Mouse (Mus musculus): ENCODE data around the gene Surf4.

Surf4 gene

GRCm38 (mm10) chr2:26930390-26930789 is 3.3 kb downstream of the Surf4 start:
- ATAC-seq (ENCODE audit: low TSS enrichment), result peak; percentile 55; the same call in 1 of the 2 replicates

DNA sequence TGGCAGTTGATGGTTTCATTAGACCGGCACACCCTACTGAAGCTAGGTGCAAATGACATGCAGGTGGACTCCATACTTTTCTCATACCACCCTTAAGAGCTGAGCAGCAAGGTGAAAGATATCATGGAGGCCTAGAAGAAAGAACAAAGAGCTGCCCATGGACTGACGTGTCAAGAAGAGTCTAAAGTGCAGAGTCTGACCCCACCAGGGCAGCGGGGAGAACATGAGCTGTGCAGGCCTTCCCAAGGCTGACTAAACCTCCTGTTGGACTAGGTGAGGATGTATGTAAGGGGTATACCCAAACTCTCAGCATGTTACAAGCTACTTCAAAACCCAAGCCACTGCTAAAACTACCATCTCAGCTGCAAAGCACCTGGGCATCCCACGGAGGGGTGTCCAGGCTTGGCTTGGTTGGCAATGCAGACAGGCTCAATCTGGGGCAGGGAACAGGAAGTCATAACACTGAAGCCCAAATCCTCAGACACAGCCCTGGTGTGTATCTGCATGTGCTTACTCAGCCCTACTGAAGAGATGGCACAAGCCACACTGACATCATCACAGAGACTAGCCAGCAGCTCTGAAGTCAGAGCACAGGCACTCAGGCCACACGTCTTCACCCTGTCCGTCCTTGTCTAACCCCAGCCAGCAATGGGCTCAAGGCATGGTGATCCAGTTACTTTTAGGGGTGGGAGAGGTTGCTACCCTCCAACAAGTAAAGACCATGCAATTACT is 5.8 kb downstream of the Surf4 start:
- ATAC-seq (ENCODE audit: low TSS enrichment), result no peak

DNA sequence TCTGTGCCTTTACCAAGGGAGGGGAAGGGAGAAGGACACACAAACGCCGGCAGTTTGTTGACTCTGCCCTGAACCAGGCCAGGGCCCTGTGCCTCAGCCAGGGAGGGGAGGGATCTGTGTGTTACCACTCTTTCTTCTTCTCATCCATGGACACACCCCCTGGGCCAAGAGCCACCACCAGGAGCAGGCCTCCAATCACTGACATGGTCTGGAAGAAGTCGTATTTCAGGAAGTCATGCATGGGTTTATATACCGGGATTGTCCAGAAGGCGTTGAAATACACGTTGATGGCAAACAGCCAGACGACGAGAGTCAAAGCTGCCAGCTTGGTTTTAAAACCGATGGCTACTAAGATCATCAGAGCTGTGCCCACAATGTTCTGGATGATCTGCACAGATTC is 11.9 kb downstream of the Surf4 start:
- no peak for ATAC-seq (ENCODE audit: low TSS enrichment)

GRCm38 (mm10) chr2:26920190-26920855 is 13.4 kb downstream of the Surf4 start:
- no peak for ATAC-seq (ENCODE audit: low TSS enrichment)

DNA sequence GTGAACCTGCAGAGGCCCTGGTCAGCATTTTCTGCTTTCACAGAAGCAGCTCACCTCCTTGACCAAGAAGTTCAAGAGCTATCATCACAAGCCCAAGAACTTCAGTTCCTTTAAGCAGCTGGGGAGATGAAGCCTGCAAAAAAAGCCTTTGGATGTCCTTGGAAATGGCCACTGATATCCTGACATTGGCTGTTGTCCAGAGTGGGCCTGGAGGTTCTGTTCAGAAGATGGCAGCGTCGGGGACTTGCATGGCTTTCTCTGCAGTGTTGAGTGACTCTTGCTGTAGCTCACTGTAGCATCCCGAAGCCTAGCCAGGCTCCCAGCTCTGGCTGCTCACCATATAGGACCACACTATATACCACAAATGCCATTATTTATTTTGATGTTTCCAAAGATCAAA is 14.0 kb downstream of the Surf4 start:
- ATAC-seq (ENCODE audit: low TSS enrichment), result no peak

DNA sequence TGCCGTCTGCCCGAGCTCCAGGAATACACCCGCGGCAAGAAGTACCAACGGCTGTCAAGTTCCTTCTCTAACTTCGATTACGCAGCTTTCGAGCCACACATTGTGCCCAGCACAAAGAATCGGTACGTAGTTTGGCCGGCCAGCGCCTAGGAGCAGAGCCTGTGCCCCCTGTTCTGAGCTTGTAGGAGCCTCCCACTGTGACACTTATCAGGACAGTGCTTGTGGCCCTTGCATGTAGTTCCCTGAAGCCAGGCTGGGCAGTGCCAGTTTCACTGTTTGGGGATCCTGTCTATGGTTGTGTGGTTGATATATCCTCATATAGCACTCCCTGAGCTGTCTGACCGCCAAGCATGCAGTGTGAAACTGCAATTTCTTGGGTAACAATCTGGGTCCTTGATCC is 17.0 kb downstream of the Surf4 start:
- peak; percentile 6; the same call in 1 of the 2 replicates for ATAC-seq (ENCODE audit: low TSS enrichment)

DNA sequence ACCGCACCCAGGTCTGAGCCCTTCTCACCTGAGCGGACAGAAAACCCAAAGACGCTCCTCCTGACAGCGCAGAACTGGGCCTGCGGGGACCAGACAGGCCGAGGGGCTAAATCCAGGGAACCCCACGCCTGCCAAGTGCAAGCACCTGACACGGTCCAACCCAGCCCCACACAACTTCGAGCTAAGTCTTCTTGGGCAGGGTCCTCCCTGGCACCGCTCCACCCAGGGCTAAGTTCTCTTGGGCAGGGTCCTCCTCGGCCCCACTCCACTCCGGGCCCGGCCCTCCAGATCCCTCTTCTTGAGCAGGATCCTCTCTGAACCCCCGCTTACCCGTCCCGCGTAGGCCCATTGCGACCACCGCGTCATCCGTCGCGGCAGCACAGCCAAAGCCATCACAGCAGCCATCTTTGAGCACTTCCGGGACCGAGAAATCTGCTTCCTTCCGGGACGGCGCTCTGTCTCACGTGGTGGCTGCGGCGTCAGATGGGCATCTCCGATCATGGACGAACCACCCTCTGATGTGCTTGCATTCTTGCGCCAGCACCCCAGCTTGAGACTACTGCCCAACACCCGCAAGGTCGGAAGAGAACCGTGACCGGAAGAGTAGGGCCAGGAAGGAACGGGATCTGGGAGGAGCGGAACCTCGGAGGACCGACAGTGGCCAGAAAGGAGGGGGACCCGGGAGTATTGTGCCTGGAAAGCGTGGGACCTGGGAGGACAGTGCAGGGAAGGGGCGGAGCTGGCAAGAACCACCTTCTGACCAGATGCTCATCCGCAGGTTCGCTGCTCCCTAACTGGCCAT is 17.6 kb downstream of the Surf4 start, which contains the start of the genes Surf2 and Surf1:
Gene Surf2, plus strand, starts transcription at position 441 of the 802 bp plus-strand sequence.
Gene Surf1, minus strand, starts transcription at position 604 of the 802 bp plus-strand sequence.
- ATAC-seq (ENCODE audit: low TSS enrichment), result peak; percentile 79

- ATAC-seq (ENCODE audit: low TSS enrichment), result no peak
Observed at GRCm38 (mm10) chr2:26914148-26914941, 19.4 kb downstream of the Surf4 start.

DNA sequence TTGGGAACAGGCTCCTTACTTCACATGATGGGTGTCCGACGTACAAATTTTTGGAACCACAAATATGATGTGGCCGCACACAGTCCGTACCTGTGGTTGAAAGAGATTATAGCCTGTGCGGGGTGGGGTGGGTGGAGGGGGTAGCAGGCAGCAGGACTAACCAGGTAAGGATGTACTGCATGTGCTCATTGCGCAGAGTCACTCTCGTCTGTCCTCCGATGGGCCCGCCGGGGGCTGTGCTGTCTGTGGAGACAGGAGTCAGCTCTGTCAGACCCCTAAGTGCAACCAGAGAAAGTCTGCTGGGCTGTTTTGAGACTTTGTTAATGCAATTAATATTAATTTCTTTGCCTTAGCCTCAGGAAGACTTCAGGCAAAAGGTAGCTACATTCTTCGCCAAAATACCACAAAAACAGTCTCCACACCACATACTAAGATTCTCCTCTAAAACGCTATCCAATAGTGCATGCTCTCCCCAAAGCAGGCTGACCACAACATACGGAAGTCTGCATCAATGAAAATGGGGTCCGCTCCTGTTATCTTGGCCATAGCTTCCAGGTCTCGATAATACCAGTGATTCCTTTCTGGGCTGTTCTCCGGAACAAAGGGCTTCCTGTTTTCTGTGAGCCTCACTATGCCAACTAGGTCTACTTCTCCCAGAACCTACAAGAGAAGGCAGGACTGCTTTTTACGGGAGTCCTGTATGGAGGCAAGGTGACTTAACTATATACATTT is 20.1 kb downstream of the Surf4 start:
- no peak for ATAC-seq (ENCODE audit: low TSS enrichment)

GRCm38 (mm10) chr2:26912253-26912770 is 21.4 kb downstream of the Surf4 start:
- ATAC-seq (ENCODE audit: low TSS enrichment), result no peak

DNA sequence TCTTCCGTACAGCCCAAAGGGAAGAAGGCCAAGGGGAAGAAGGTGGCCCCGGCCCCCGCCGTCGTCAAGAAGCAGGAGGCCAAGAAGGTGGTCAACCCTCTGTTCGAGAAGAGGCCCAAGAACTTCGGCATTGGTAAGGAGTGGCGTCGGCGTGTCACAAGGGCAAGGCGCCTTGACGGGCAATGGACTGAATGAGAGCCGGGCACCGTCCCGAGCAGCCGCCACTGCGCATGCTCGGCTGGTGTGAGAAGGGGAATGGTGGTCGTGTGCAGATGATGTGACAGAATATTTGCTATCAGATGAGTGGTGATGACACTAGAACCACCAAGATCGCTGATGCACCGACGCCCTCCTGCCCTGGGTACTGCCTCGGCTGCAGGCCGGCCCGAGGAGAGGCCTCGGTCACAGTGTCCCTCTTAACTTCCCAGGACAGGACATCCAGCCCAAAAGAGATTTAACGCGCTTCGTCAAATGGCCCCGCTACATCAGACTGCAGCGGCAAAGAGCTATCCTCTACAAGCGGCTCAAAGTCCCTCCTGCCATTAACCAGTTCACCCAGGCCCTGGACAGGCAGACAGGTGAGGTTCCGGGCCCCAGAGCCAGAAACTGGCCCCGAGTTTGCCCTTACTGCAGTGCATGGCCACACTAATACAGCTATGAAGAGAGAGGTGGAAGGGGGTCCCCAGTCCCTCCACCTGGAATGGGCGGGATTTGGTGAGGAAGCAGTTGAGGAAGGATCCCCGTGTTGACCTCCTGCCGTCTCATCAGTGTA is 22.5 kb downstream of the Surf4 start:
- 0 out of 2 replicates have a peak, but pooled peaks have one; percentile 13 for ATAC-seq (ENCODE audit: low TSS enrichment)

DNA sequence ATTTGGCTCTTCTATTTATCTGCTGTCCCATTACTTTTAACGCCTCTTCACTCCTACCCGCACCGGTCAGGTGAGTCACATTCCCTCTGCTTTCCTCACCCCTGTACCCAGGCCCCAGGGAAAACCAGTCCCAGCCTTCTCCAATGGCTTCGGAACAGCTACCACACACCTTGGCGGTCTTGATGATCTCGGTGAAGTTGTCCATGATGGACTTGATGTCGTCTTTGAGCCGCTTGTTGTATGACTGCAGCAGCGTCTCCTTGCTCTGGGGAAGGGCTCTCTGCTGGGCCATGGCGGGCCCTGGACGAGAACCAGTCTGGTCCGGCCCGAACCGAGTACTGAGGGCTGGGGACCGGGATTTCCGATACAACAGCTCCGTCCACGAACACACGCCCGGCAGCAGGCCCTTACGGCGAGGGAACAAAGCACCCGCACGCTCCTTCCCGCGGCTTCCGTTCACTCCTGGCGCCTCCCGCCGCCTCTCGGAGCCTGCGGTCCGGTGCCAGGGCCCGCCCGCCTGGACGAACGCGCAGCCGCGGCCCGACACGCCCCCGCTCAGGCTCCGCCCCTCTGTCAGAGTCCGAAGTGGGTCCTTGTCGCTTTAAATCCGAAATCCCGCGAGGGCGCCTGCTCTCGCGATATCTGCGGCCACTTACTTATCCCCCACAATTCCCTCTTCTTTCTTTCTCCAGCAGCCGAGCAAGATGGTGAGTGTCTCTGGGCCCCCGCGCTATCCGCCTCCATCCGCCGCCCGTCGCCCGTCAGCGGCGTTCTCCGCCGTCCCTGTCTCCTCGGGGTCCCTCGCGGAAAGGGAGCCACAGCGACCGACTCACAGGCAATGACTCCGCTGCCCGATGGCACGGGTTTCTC is 23.4 kb downstream of the Surf4 start, which contains the start of the genes Med22 and Rpl7a:
Gene Med22, minus strand, starts transcription at position 554 of the 870 bp plus-strand sequence.
Gene Rpl7a, plus strand, starts transcription at position 641 of the 870 bp plus-strand sequence.
- ATAC-seq (ENCODE audit: low TSS enrichment), result peak; percentile 88

GRCm38 (mm10) chr2:26909387-26909784 is 24.3 kb downstream of the Surf4 start:
- no peak for ATAC-seq (ENCODE audit: low TSS enrichment)

DNA sequence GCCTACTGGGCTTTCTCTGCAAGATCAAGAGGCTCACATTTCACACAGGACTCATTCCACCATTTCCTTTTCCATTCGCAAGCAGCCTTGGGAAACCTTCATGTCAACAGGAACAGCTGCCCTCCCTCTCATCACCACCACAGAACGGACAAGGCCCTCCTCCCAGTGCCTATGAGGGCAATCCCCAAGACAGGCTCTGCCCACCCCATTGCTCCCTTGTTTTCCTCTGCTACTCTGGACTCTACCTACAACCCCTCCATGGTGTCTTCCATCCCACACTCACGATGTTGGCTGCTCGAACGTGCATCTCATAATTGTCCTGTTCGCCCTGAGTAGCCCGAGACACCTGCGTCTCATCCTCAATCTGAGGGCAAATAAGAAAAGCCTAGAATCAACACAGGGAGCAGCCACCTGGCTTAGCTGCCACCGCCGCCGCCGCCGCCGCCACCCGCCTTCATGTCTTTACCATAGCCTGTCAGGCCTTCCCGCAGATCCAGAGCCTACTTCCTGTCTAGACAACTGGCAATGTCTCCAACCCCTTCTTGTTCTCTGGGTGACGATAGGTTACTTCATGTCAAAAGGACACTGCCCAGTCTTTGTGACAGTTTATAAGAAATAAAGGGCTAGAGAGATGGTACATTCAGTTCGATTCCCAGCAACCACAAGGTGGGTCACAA is 24.9 kb downstream of the Surf4 start:
- ATAC-seq (ENCODE audit: low TSS enrichment), result no peak

DNA sequence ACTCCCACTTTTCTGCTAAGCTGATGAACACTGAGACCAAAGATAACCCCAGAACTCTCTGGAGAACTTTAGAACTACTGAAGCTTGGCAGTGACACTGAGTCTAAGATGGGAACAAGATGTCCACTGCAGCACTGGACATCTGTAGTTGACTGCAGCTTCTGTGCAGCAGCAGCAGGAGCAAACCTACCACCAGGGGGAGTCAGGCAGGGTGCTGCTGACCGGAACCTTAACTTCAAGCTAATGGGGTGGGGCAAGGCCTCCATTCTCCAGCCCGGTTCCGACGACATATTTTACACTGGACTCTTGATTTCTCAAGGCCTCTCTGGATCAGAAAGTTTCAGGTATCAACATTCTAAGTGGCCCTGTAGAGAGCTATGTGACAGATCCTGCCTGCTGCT is 26.6 kb downstream of the Surf4 start:
- ATAC-seq (ENCODE audit: low TSS enrichment), result no peak

DNA sequence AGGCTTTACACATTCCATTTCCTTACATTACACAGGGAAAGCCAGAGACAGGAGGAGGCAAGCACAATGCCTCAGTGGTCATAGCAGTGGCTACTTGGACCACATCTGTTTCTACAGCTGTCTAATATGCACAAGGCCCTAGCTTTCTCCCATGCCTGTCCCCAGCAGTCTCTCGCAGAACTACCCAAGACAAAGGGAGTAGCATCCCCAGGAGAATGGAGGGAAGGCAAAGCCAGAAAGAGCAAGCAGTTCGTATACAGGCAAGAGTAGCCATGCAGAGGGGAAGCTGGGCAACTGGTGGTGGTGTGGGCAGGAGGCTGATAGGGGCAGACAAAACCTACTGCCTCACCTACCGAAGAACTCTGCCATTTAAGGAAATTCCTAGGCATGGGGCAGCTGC is 27.3 kb downstream of the Surf4 start:
- ATAC-seq (ENCODE audit: low TSS enrichment), result no peak

GRCm38 (mm10) chr2:26905936-26906335 is 27.8 kb downstream of the Surf4 start:
- no peak for ATAC-seq (ENCODE audit: low TSS enrichment)

DNA sequence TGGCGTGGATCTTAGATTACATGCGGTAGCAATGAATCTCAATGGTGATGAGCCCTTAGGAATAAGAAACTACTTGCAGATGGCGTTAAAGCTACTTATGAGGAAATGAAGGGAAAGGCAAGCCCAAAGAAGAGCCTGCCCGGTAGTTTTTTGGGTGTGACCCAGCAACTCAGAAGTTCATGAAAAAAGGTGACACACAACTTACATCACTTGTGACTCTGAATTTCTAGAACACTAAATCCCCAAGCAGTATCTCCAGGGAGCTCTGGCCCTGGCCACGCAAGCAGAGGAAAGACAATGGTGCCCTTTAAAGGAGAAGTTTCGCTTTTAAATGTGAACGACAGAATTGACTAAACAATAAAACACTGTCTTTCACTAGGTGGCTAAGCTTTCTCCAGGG is 30.4 kb downstream of the Surf4 start:
- ATAC-seq (ENCODE audit: low TSS enrichment), result no peak
